Mouse (Mus musculus) cortical plate, adult 2 months (tissue): ENCODE results near the gene Cd300ld4. TPM values are rescaled to one million over a fixed set of nuclear protein-coding genes. Genes with fewer than 3 reads are reported as not detected.
"Not testable (repeated sequence)": the region's sequence is repeated elsewhere in the genome, so short reads cannot be mapped to it uniquely, and the experiment has no call there.

Source experiments
- H3K27ac ChIP-seq: fragments of 200-500 bp; 2 replicates; pipeline ENCODE4 v1.5.1; 2012; ENCODE audit warnings: low read length, control low read depth, inconsistent platforms; ENCODE audit not compliant: insufficient read depth
- H3K4me1 ChIP-seq: fragments of 200-500 bp; 2 replicates; pipeline ENCODE4 v1.6.1; 2011; ENCODE audit warnings: low read length; ENCODE audit not compliant: control insufficient read depth, insufficient read depth
- H3K4me3 ChIP-seq: fragments of 200-500 bp; 2 replicates; pipeline ENCODE4 v1.5.1; 2011; ENCODE audit warnings: mild to moderate bottlenecking, low read length, control low read depth; ENCODE audit not compliant: insufficient read depth
- CTCF ChIP-seq: fragments of 200-500 bp; IDR thresholded peaks from 2 replicates; pipeline ENCODE4 v1.5.1; 2011; ENCODE audit warnings: mild to moderate bottlenecking, control low read depth, low read length; ENCODE audit not compliant: insufficient read depth; ENCODE audit errors: extremely low read depth
- POLR2A ChIP-seq: fragments of 200-500 bp; IDR thresholded peaks from 2 replicates; pipeline ENCODE4 v1.6.1; 2011; ENCODE audit warnings: mild to moderate bottlenecking, low read length, control low read depth; ENCODE audit not compliant: insufficient read depth; ENCODE audit errors: extremely low read depth
- polyA plus RNA-seq: library from polyadenylated mRNA; depleted of rRNA; stranded (reverse); fragments of >200 nt; gene quantifications from 2 replicates; pipeline ENCODE4 v1.2.3, GENCODE M21; 2012; rRNA removed

The Cd300ld4 gene
- 0.13 and 0.44 TPM in 2 replicates for polyA plus RNA-seq

GRCm38 (mm10) chr11:115026912-115027311 lies at the start of gene Cd300ld4:
Gene Cd300ld4 (minus strand): TSS chr11:115027012.
- not testable (repeated sequence) for H3K27ac ChIP-seq, H3K4me1 ChIP-seq, H3K4me3 ChIP-seq

GRCm38 (mm10) chr11:115075859-115076258 lies 49.0 kb upstream of the Cd300ld4 start:
- Histone ChIP-seq H3K4me3 (no peak overlapping the region), H3K4me1 (peaks cover 5% of the 10 kb centered on the region), H3K27ac (no peak overlapping the region)
- TF ChIP-seq CTCF = no peak
- no peak for TF ChIP-seq POLR2A

- TF ChIP-seq CTCF = no peak
- H3K4me1 ChIP-seq = peaks cover 5% of the 10 kb centered on the region
- no peak overlapping the region for H3K27ac ChIP-seq
- H3K4me3 ChIP-seq = no peak overlapping the region
These were observed 48.6 kb upstream of the Cd300ld4 start for GRCm38 (mm10) chr11:115075407-115075806.

- TF ChIP-seq CTCF (no peak), POLR2A (no peak)
- Histone ChIP-seq H3K4me1 (peaks cover 5% of the 10 kb centered on the region), H3K27ac (no peak overlapping the region), H3K4me3 (no peak overlapping the region)
These were observed 46.2 kb upstream of the Cd300ld4 start for GRCm38 (mm10) chr11:115073002-115073401.

GRCm38 (mm10) chr11:115071631-115072294 lies 45.0 kb upstream of the Cd300ld4 start:
- Histone ChIP-seq H3K4me3 (no peak overlapping the region), H3K27ac (no peak overlapping the region), H3K4me1 (peaks cover 5% of the 10 kb centered on the region)
- TF ChIP-seq POLR2A (no peak), CTCF (no peak)

GRCm38 (mm10) chr11:115071015-115071551 lies 44.3 kb upstream of the Cd300ld4 start:
- peak overlapping the region; percentile 57; the same call in 1 of the 2 replicates for H3K27ac ChIP-seq
- TF ChIP-seq POLR2A (no peak), CTCF (no peak)
- no peak overlapping the region for H3K4me3 ChIP-seq
- H3K4me1 ChIP-seq = peaks cover 5% of the 10 kb centered on the region

GRCm38 (mm10) chr11:115066768-115067167 lies 40.0 kb upstream of the Cd300ld4 start:
- TF ChIP-seq POLR2A = no peak
- TF ChIP-seq CTCF = no peak
- no peaks in the 10 kb centered on the region for H3K4me1 ChIP-seq
- H3K27ac ChIP-seq = no peak overlapping the region
- no peak overlapping the region for H3K4me3 ChIP-seq

- no peaks in the 10 kb centered on the region for H3K4me1 ChIP-seq
- no peak within 1 kb of the TSS for H3K27ac ChIP-seq
- H3K4me3 ChIP-seq = no peak within 1 kb of the TSS
- no peak for TF ChIP-seq POLR2A
These were observed 35.3 kb upstream of the Cd300ld4 start, which contains the start of gene Cd300e for GRCm38 (mm10) chr11:115062077-115062476. Gene Cd300e (minus strand): TSS chr11:115062177.

GRCm38 (mm10) chr11:115059797-115060196 lies 33.0 kb upstream of the Cd300ld4 start:
- H3K4me3 ChIP-seq = no peak overlapping the region
- H3K27ac ChIP-seq = no peak overlapping the region
- TF ChIP-seq CTCF (no peak), POLR2A (no peak)
- no peaks in the 10 kb centered on the region for H3K4me1 ChIP-seq

GRCm38 (mm10) chr11:115058701-115059100 lies 31.9 kb upstream of the Cd300ld4 start:
- Histone ChIP-seq H3K27ac (no peak overlapping the region), H3K4me3 (no peak overlapping the region), H3K4me1 (no peaks in the 10 kb centered on the region)
- no peak for TF ChIP-seq CTCF
- no peak for TF ChIP-seq POLR2A
